Mouse (Mus musculus) mouse trophoblast stem cell (cell line): ENCODE data around the gene Atf6.

Experiments
- in situ Hi-C, 2 experiments: fragments of 300-500 bp; cut with MseI, MboI; formaldehyde crosslinking; loops; 2 replicates in 1 of 2; 3 replicates in 1 of 2; pipeline ENCODE4 v1.15.1; 2025

Atf6 gene

DNA sequence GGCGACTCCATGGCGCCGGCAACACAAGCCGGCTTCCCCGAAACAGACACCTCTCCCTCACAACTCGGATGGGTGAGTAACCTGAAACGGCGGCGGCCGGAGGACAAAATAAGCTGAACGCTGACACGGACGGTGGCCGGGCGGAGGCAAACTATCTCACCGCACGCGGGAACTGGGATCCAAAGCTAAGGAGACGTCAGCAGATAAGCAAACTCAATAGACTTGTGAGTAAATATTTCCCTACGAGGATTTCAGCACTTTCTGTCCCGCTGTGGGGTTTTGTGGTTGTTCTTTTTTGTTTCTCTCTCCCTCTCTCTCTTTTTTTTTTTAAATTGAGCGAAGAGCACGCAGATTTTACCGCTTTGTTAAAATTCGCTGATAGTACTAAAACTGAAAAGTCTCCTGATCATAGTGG is at the start of gene Atf6:
Atf6 (minus strand) TSS at position 81 of the 415 bp plus-strand sequence.
- in situ Hi-C loops: no loop called here

DNA sequence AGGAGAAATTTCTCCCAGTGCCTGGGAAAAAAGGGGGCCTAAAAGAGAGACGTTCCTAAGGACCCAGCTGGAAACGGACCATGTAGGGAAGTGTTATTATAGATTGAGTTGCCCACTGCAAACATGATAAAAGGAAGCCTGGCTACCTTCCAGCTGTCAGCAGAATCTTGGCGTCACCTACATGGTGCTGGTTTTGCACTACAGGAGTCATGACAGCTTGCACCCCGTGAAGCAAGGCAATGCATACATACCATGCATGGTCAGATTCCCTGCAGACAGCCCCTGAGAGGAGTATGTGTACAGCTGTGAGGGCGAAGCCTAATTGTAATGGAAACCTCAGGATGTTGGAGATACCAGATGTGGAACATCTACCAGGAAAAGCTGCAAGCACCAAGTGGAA is 48.1 kb upstream of the Atf6 start:
- in situ Hi-C loops: no loop called here

DNA sequence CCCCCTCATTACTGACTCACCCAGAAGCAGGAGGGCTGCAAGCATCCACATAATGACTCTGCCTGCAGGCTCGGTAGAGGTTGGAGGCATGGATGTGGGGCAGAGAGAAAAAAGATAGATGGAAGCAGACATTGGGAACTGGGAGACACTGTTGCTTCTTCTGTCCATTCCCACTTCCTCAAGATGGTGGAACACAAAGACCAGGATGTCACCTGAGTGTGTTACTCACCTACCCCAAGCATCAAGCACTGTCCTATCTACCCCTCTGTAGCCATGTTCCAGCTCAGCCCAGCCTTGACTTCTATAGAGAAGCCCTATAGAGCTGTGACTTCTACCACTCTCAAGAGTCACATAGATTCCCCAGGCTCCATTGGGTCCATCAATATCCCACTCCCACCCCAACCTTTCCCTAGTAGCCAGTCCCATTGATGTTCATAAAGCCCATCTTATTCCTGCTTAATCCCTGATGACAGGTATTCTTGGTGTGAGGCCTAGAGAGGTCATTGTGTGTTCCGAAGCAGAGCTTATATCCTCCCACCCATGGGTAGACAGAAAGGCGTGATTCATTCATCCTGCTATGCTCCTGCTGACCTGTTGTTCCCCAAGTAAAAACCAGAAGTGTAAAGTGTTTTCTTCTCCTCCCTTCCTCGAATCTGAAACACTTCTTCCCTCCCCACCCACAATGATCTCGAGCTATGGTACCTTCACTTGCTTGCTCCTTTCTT is 45.5 kb upstream of the Atf6 start, which contains the start of gene Fcrlb:
Fcrlb (minus strand) TSS at position 51 of the 725 bp plus-strand sequence.
- in situ Hi-C loops: no loop called here

DNA sequence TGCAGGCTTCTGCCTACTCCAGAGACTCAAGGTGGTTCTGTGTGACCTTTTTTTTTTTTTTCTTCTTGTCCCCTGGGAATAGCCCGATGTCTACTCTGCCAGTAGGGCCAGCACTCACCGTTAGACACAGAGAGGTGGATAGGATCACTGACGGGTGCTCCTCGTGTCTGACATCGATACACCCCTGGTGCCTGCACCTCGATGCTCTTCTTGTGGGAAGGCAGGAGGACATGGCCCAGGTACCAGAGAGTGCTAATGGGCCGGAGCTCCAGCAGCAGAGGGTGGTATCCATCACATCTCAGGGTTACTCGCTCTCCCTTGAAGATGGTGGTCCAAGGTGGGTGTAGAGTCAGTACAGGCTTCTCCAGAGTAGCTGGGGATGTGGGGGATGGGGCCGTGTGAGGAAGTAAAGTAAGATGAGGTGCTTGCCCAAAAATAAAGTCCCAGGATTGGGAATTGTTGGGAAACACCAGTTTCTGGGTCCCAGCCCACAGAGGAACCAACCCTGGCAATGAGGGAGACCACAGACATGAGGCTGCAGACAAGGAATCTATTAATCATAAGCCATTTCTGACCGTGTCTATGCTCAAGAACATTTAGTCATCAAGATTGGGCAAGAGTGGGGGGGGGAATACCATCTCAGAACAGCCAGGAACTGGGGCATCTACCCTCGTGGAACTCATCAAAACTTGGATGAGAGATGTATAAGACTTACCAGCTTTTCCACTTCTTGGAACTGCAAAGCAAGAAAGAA is 44.5 kb upstream of the Atf6 start:
- in situ Hi-C loops: no loop called here

DNA sequence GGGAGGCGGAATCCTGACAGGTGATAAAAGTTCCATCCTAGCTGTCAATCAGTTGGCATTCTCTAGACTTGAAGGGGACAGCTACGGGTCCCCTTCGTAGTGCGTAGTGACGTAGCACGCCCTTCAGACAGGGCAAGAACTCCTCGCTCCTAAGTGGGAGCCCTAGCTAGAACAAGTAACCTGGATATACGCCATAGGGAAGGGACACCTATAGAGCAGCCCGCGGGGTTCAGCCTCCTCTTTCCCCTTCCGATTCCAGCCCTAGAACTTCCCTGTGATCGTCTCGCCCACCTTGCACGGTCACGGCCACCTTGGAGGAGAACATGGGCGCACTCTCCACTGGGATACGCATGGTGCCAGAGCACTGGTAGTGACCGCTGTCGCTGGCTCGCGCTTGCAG is 40.8 kb upstream of the Atf6 start:
- in situ Hi-C loops: no loop called here

DNA sequence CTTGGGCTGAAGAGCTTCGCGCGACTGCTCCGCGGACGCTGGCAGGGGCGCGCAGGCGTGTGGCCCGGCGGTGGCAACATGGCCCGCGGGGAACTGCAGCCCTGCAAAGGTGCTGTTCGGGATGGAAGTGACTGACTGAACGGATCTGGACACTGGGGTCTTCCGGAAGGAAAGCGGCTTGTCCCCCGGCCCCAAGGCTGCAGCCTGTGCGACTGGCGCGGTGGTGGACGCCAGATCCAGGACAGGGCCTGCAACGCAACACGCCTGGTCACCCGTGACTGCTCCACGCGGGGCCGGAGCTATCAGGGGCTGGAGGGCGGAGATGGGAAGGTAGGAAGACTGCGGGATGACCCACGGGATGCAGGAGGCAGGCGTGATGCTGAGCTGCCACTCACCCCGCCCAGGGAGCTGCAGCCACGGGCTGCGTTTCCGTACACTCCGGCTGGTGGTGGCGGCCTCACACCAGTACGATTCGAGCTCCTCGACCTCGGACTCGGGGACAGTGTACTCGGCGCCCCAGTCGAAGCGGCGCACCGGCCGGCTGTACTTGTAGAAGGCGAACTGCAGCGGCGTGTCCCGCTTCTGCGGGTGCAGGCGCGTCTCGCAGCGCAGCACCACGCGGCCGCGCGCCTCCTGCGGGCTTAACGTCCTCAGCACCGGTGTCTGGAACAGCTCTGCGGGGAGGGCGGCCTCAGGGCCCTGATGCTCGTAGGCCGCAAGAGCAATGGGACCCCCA is 40.1 kb upstream of the Atf6 start:
- in situ Hi-C loops: no loop called here

DNA sequence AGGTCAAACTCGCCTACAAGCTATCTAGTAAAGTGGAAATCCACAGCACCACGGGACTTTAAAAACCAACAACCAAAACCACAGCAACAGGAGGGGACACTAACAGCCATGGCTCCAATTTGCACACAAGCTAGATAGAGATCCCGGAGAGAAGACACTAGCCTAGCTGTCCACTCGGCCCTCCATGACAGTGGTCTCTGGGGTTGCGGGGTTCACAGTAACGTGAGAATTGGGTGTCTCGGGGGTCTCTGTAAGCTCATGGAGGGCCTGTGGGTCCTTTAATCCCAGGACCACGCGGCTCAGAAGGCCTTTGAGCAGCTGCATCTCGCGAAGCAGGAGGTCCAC is 39.5 kb upstream of the Atf6 start:
- in situ Hi-C loops: no loop called here

DNA sequence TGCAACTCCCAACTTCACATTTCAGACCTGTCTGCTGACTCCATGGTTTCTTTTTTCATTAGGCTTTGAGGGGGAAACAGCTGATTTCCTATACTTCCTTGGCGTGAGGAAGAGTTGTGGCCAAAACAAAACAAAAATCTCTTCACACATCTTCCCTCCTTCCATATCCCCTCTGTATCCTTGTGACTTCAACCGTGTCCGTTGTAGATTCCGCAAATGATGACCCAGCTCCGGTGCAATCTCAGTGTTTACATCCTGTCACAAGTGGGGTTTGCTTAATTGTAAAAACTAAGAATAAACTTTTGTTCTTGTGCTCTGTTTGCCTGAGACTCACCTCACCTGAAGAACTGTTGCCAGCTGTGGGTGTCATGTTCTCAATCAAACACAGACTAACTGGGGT is 35.9 kb upstream of the Atf6 start:
- in situ Hi-C loops: no loop called here

DNA sequence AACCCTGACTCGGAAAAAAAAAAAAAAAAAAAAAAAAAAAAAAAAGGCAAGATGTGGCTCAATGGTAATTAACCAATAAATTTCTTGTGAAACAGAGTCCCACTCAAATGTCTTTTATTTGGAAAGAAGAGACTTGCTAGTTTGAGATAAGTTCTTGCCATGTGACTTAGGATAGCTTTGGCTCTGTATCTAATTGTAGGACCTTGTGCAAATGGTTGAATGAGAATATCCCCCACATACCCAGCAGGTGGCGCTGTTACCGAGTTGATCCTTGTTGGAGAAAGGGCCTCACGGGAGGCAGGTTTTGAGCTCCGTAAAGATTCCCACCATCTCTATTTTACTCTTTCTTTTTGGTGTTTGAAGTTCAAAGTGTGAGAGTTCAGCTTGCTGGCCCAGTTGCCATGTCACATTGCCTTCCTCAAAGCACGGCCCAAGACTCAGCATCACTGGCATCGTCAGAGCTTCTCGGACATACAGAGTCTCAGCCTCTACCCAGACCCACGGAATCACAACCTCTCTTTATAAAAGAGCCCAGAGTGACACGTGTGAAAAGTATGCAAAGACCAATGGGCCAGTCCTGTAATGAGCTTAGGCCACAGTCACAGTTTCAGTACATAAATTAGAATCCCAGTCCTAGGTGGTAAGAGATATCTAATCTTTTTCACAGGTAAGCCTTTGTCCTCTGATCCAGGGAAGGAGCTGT is 34.1 kb upstream of the Atf6 start:
- in situ Hi-C loops: no loop called here

DNA sequence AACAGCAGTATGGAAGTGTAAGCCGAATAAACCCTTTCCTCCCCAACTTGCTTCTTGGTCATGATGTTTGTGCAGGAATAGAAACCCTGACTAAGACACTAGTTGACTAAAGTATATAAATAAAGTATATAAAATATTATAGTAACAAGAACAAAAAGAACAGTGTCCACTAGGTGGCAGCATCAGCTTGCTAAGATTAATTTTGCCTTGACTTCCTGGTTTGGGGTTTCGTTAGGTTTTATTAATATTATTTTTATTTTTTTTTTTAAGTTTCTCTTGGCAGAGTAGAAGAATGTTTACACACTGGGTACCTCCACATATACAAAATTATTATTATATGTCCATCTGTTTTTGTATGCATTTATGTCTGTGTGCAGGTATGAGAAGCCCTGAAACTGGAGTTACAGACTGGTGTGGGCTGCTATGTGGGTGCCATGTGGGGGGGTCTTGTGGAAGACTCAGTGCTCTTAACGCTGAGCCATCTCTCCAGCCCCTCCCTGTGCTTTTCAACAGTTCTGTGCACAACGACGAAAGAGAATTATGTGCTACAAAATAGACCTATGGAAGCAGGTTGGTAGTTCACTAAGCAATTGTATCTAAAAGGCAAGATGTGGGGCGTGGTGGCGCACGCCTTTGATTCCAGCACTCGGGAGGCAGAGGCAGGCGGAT is 33.4 kb upstream of the Atf6 start:
- in situ Hi-C loops: no loop called here

DNA sequence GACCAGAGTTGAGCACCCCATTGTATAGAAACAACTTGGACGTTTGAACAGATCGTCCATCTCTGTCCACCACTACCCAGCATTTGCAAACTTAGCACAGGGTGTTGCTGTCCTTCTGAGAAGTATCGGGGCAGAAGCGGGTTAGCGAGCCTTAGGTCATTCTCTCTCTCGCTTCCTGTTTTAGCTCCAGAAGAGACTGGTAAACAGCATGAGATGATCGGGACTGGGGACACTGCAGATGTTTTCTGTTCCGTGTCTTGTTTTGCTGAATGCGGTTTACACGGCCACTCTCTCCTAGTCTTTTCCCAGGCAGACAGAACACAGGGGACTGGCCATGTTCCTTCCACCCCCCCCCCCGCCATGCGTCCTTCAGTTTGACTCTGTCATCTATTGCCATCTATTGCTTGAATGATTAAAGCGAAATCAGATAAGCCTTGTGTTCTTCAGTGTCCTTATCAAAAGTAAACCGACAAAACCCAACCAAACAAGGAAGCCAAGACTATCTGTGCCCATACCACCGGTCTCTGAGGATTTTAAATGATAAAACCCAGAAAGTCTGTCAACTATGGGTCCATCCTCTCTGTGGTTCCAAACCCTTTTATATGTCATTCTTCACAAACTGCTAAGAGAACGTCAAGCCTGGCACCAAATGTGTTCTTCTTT is 31.0 kb upstream of the Atf6 start:
- in situ Hi-C loops: loop anchor here (5.0 kb wide), 1 partner anchor 99 kb away; no protein-coding TSS in a partner anchor

DNA sequence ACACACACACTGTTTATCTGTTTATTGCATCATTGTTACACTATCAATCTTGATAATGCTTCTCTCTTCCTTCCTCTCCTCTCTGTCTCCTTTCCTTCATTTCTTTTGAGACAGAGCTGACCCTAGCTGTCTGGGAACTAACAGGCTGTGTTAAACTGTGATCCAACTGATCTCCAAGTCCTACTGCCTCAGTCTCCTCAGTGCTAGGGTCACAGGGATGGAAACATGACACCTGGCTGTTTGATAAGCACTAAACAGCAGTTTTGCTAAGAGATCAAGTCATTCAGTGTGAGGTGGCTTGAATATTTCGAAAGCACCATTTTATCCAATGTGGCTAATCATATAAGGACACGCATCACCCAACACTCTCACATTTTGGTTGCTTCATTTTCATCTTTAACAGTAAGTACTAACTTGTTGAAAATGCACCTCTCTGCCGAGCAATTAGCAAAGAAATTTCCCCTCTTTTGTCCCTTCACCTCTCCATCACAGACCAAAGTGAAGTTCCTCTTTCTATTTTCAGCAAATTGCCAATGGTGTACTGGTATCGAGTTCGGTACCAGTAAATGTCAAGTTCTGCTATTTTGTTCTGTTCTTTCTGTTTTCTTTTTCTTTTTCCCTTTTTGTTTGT is 29.2 kb upstream of the Atf6 start:
- in situ Hi-C loops: loop anchor here (5.0 kb wide), 1 partner anchor 101 kb away; no protein-coding TSS in a partner anchor

DNA sequence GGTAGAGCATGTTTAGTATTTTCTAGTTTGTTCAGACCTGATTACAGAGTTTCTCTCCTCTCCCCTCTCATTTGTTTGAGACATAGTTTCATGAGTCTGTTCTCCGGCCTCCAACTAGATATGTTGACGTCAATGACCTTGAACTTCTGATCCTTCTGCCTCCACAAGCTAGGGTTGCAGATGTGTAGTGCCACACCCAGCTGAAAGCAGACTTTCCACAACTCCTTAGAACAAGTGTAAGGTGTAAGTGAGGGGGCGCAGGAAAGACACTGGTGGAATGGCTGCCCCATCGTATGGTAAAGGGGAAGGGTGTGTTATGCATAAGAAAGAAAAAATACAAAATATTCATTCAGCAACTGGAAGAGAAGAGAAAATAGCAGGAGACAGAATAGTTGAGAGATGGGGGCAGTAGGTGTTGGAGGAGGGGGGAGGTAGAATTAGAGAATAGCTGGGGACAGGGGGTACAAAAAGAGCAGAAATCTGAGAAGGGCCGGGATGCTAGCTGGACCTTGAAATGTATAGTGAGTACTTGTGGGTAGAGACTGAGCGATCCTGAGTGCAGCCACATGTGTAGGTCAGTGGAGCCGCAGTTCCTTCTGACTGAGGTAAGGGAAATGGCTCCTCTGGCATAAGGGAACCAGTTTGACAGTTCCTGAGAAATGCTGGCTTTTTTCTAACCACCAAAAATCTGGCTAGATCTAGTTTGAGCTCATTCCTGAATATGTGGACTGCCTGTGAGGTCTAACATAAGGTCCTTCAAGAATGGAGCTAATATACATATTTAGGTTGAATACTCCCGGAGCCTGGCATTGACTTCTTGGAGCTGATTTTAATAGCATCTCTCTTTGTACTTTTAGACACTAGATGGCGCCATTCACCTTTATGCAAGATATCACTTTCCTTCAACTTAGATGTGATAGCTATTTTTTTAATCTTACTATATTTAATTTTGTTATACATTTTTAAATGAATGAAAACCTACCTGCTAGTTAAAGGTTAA is 27.3 kb upstream of the Atf6 start:
- in situ Hi-C loops: loop anchor here (5.0 kb wide), 1 partner anchor 102 kb away; no protein-coding TSS in a partner anchor

DNA sequence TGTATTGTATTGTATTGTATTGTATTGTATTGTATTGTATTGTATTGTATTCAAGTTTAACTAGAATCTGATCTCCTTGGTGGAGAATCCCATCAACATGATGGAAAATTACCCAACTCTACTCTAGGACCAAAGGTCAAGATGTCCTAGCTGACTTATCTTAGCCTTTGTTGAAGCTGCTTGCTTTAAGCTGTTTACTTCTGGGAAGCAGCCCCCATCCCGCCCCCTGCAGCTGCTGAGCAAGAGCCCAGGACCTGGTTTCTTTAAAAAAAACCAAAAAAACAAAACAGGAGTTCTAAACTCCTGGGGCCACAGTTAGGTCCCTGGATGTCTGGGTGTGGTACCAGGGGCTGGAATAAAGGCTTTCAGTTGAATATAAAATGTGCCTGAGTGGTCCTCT is 24.7 kb upstream of the Atf6 start:
- in situ Hi-C loops: no loop called here

DNA sequence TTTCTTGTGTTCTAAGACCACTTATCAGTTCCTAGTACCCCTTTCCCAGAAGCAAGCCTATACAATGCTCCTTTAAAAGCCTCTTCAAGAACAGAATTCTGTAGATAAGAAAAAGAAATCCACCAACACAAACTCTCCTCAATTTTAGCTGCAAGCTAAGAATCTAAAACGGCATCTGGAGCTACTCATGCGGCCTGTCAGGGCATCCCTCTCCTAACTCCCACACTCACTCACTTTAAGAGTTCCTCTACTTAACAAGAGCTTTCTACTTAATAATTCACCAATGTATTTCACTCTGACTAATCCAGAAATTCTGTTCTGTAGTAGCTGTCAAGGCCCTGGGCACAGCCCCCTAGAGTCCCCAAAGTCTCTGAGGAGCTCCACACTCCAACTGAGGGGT is 24.1 kb upstream of the Atf6 start:
- in situ Hi-C loops: no loop called here

DNA sequence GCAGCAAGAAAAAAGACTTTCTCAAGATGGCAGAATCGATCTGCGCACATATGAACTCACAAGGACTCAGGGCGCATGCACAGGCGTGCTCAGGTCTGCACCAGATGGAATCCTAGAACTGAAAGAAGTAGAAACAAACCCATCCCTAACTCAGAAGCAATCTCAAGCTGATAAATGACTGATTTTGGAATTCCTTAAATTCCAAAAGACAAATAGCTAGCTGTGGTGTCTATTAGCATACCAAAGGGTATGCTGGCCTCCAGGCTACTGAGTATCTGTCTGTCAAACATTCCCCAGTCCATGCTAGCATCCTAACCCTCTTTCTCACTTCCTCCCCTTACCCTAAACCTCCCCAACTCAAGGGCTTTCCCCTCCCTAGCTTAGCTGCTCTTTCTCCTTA is 21.7 kb upstream of the Atf6 start:
- in situ Hi-C loops: no loop called here

DNA sequence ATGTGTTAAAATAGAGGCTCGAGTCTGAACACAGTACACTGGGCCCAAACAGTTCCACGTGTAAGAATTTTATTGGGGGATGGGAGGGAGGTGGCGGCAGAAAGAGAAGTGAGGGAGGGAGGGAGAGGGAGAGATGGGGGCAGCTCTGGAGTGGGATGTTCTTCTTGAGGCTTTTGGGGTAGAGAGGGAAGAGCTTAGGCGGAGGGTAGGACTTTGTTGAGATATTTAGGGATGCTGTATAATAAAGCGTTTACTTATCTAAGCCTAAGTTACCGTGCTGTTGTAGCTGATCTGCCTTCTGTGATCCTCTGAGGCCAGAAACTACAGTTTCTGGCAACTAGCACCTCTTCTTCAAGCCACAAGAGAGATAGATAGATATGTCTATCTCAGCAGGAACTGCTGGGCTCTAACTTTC is 18.5 kb upstream of the Atf6 start:
- in situ Hi-C loops: no loop called here

DNA sequence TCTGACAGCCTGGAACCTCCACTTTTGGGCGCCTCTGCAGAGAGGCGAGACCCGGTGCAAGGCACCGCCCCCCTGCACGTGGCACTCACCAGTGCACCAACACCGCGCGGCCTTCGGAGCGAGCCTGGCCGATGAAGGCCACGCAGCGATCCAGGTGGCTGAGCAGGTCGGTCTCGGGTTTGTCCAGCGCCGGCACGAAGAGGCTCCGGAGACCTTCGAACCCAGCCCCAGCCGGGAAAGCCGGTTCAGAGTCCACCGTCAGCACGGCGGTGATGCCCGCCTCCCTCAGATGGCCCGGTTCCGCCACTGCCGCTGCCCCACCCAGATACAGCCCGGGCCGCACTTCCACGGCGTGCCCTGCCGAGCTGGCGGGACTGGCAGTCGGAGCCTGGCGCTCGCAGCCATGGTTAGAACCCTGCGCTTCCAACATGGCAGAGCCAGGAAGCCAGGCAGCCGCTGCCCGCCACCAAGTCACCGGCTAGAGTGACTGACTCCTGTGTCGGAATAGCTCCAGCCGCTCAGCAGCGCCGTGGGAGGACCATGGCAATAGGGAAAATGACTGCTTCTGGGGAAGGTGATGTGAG is 17.5 kb upstream of the Atf6 start, which contains the start of the genes Gm26620 and Dusp12:
Gm26620 (plus strand) TSS at position 88 of the 584 bp plus-strand sequence.
Dusp12 (minus strand) TSS at position 563 of the 584 bp plus-strand sequence.
- in situ Hi-C loops: no loop called here
